Mouse (Mus musculus): Measurements from ENCODE around the gene Hrct1.

The Hrct1 gene

GRCm38 (mm10) chr4:43771626-43772025 lies 44.6 kb downstream of the Hrct1 start:
- no peak for DNase-seq (ENCODE audit: low spot score in 2 of 2)

- DNase-seq (ENCODE audit: low spot score in 2 of 2), result no peak
These were observed 45.3 kb downstream of the Hrct1 start for GRCm38 (mm10) chr4:43772304-43772703.
